Mouse (Mus musculus) bone marrow macrophage, adult 2 months (primary cell): ENCODE results near the gene Tunar. TPM values are rescaled to one million over a fixed set of nuclear protein-coding genes. Genes with fewer than 3 reads are reported as not detected.

Experiments used
- H3K27ac ChIP-seq: 2 replicates; pipeline ENCODE4 v1.5.1; 2012; ENCODE audit warnings: low read depth, low read length; ENCODE audit not compliant: insufficient read depth
- H3K4me1 ChIP-seq: 2 replicates; pipeline ENCODE4 v1.6.1; 2012; ENCODE audit warnings: low read length; ENCODE audit not compliant: control insufficient read depth, insufficient read depth
- H3K4me3 ChIP-seq: 2 replicates; pipeline ENCODE4 v1.5.1; 2012; ENCODE audit warnings: mild to moderate bottlenecking, low read length, moderate library complexity; ENCODE audit not compliant: insufficient read depth
- CTCF ChIP-seq: IDR thresholded peaks from 2 replicates; pipeline ENCODE4 v1.5.1; 2012; ENCODE audit warnings: low read depth, mild to moderate bottlenecking, low read length, moderate library complexity
- POLR2A ChIP-seq: IDR thresholded peaks from 2 replicates; pipeline ENCODE4 v1.6.1; 2012; ENCODE audit warnings: mild to moderate bottlenecking, low read depth, low read length, borderline replicate concordance
- polyA plus RNA-seq: library from polyadenylated mRNA; stranded (reverse); fragments of >200 nt; gene quantifications from 2 replicates; pipeline ENCODE4 v1.2.4, GENCODE M21; 2012; ENCODE audit not compliant: missing spikeins, insufficient read depth, insufficient read length

Tunar gene
- polyA plus RNA-seq, 1 experiment: not detected

GRCm38 (mm10) chr12:105432807-105433206, 99.1 kb downstream of the Tunar start:
- TF ChIP-seq CTCF (no peak), POLR2A (no peak)
- Histone ChIP-seq H3K27ac (no peak overlapping the region), H3K4me1 (no peaks in the 10 kb centered on the region), H3K4me3 (no peak overlapping the region)

Other genes with a start within 250 kb of the Tunar start
- not detected in 2 replicates for gene Tcl1b2, start 187.9 kb upstream of the Tunar start, polyA plus RNA-seq
- not detected in 2 replicates for gene Tcl1b1, start 174.2 kb upstream of the Tunar start, polyA plus RNA-seq
- not detected in 2 replicates for gene Tcl1b5, start 157.5 kb upstream of the Tunar start, polyA plus RNA-seq
- gene Tcl1b3, start 142.8 kb upstream of the Tunar start, polyA plus RNA-seq: not detected in 2 replicates
- not detected in 2 replicates for gene Tcl1b4, start 131.9 kb upstream of the Tunar start, polyA plus RNA-seq
- gene Tcl1, start 111.1 kb upstream of the Tunar start, polyA plus RNA-seq: not detected in 2 replicates
- not detected in 2 replicates for gene D430019H16Rik, start 120.0 kb downstream of the Tunar start, polyA plus RNA-seq
- not detected in 2 replicates for gene Bdkrb2, start 229.4 kb downstream of the Tunar start, polyA plus RNA-seq